Mouse (Mus musculus) ES-Bruce4 (cell line): ENCODE data around the gene Snap23. TPM values are rescaled to one million over a fixed set of nuclear protein-coding genes. Genes with fewer than 3 reads are reported as not detected.

Experiments
- H3K27ac ChIP-seq: 2 replicates; pipeline ENCODE4 v1.5.1; 2012; ENCODE audit warnings: low read length, inconsistent platforms; ENCODE audit not compliant: insufficient read depth
- H3K27me3 ChIP-seq: 2 replicates; pipeline ENCODE4 v1.6.1; 2012; ENCODE audit warnings: mild to moderate bottlenecking, low read length, inconsistent platforms; ENCODE audit not compliant: control insufficient read depth, poor library complexity, insufficient read depth, severe bottlenecking
- H3K36me3 ChIP-seq: 2 replicates; pipeline ENCODE4 v1.6.1; 2012; ENCODE audit warnings: inconsistent platforms, mild to moderate bottlenecking, low read length, moderate library complexity; ENCODE audit not compliant: control insufficient read depth, poor library complexity, insufficient read depth, severe bottlenecking
- H3K4me1 ChIP-seq: one replicate; pipeline ENCODE4 v1.8.1; 2011; ENCODE audit warnings: low read length; ENCODE audit not compliant: control insufficient read depth, insufficient read depth
- H3K4me3 ChIP-seq: 2 replicates; pipeline ENCODE4 v1.5.1; 2011; ENCODE audit warnings: low read depth, mild to moderate bottlenecking, low read length
- H3K9ac ChIP-seq: 2 replicates; pipeline ENCODE4 v1.6.1; 2012; ENCODE audit warnings: low read depth, mild to moderate bottlenecking, inconsistent platforms; ENCODE audit not compliant: poor library complexity, severe bottlenecking
- H3K9me3 ChIP-seq: replicated peaks from 2 replicates; pipeline ENCODE4 v1.6.1; 2012; ENCODE audit warnings: mild to moderate bottlenecking, low read length, inconsistent platforms; ENCODE audit not compliant: control insufficient read depth, poor library complexity, insufficient read depth, severe bottlenecking
- CTCF ChIP-seq: IDR thresholded peaks from one replicate; pipeline ENCODE4 v1.8.1; 2011; ENCODE audit warnings: low read depth, low read length
- EP300 ChIP-seq: IDR thresholded peaks from 2 replicates; pipeline ENCODE4 v1.6.1; 2011; ENCODE audit warnings: low read depth, low read length; ENCODE audit not compliant: insufficient read depth
- POLR2A ChIP-seq: IDR thresholded peaks from one replicate; pipeline ENCODE4 v1.8.1; 2011; ENCODE audit warnings: low read length; ENCODE audit not compliant: insufficient read depth
- polyA plus RNA-seq: library from polyadenylated mRNA; stranded (reverse); fragments of >200 nt; gene quantifications from 2 replicates; pipeline ENCODE4 v1.2.4, GENCODE M21; 2011; ENCODE audit warnings: low read depth; ENCODE audit not compliant: missing spikeins, insufficient read depth, insufficient read length

Snap23 gene
- polyA plus RNA-seq, 1 experiment: 78.0 TPM

GRCm38 (mm10) chr2:120539778-120540208 is 27.7 kb upstream of the Snap23 start:
- H3K27ac ChIP-seq: no peak overlapping the region
- H3K27me3 ChIP-seq: no peaks in the 10 kb centered on the region
- no peaks in the 10 kb centered on the region for H3K9me3 ChIP-seq
- TF ChIP-seq EP300: no peak
- no peak for TF ChIP-seq CTCF
- no peak for TF ChIP-seq POLR2A
- H3K9ac ChIP-seq: no peak overlapping the region
- no peaks in the 10 kb centered on the region for H3K4me1 ChIP-seq
- H3K4me3 ChIP-seq: no peak overlapping the region
- peaks cover 21% of the 10 kb centered on the region for H3K36me3 ChIP-seq

GRCm38 (mm10) chr2:120544732-120545131 is 22.7 kb upstream of the Snap23 start:
- Histone ChIP-seq H3K27me3 (no peaks in the 10 kb centered on the region), H3K4me3 (no peak overlapping the region), H3K9ac (no peak overlapping the region), H3K27ac (no peak overlapping the region), H3K4me1 (no peaks in the 10 kb centered on the region), H3K9me3 (no peaks in the 10 kb centered on the region), H3K36me3 (peaks cover 31% of the 10 kb centered on the region)
- TF ChIP-seq EP300 (no peak), CTCF (no peak), POLR2A (no peak)

- peaks cover 54% of the 10 kb centered on the region for H3K36me3 ChIP-seq
- peaks cover 2% of the 10 kb centered on the region for H3K4me1 ChIP-seq
- no peak overlapping the region for H3K4me3 ChIP-seq
- H3K9me3 ChIP-seq: no peaks in the 10 kb centered on the region
- TF ChIP-seq CTCF (no peak), POLR2A (no peak), EP300 (no peak)
- H3K27me3 ChIP-seq: no peaks in the 10 kb centered on the region
- no peak overlapping the region for H3K27ac ChIP-seq
- no peak overlapping the region for H3K9ac ChIP-seq
Observed at GRCm38 (mm10) chr2:120556868-120557267, 10.6 kb upstream of the Snap23 start.

GRCm38 (mm10) chr2:120558813-120559212 is 8.7 kb upstream of the Snap23 start:
- Histone ChIP-seq H3K36me3 (peaks cover 42% of the 10 kb centered on the region), H3K27ac (no peak overlapping the region), H3K9me3 (no peaks in the 10 kb centered on the region), H3K27me3 (no peaks in the 10 kb centered on the region), H3K4me1 (no peaks in the 10 kb centered on the region), H3K9ac (no peak overlapping the region), H3K4me3 (no peak overlapping the region)
- TF ChIP-seq EP300 (no peak), POLR2A (no peak), CTCF (no peak)

GRCm38 (mm10) chr2:120561524-120561923 is 5.9 kb upstream of the Snap23 start:
- TF ChIP-seq CTCF (no peak), EP300 (no peak), POLR2A (no peak)
- Histone ChIP-seq H3K9ac (peak overlapping the region; percentile 67), H3K4me1 (no peaks in the 10 kb centered on the region), H3K4me3 (no peak overlapping the region), H3K36me3 (peaks cover 24% of the 10 kb centered on the region), H3K9me3 (no peaks in the 10 kb centered on the region), H3K27me3 (no peaks in the 10 kb centered on the region), H3K27ac (no peak overlapping the region)

GRCm38 (mm10) chr2:120562859-120563234 is 4.6 kb upstream of the Snap23 start:
- Histone ChIP-seq H3K36me3 (peaks cover 14% of the 10 kb centered on the region), H3K4me3 (peak overlapping the region; percentile 82), H3K27me3 (no peaks in the 10 kb centered on the region), H3K9me3 (no peaks in the 10 kb centered on the region), H3K27ac (peak overlapping the region; percentile 52), H3K9ac (peak overlapping the region; percentile 74), H3K4me1 (no peaks in the 10 kb centered on the region)
- TF ChIP-seq EP300 (no peak), CTCF (no peak), POLR2A (no peak)
